Mouse (Mus musculus): Measurements from ENCODE around the gene Dynlt1b.
"Not testable (repeated sequence)": the region's sequence is repeated elsewhere in the genome, so short reads cannot be mapped to it uniquely, and the experiment has no call there.

GRCm38 (mm10) chr17:6406972-6407371, 22.9 kb upstream of the Dynlt1b start:
- TF ChIP-seq POLR2A (IDR thresholded peaks at IDR 0.05; ENCODE audit: control insufficient read depth, low read depth, low read length); CTCF (IDR thresholded peaks at IDR 0.05; ENCODE audit: control insufficient read depth, insufficient read depth, insufficient replicate concordance, low read depth, low read length): not testable (repeated sequence)

All from testis, adult 2 months (tissue).